Mouse (Mus musculus): Measurements from ENCODE around the gene Stx19.
A peak's percentile ranks its signal among the peaks of the same experiment; 100 is the strongest.

Gene Stx19

DNA sequence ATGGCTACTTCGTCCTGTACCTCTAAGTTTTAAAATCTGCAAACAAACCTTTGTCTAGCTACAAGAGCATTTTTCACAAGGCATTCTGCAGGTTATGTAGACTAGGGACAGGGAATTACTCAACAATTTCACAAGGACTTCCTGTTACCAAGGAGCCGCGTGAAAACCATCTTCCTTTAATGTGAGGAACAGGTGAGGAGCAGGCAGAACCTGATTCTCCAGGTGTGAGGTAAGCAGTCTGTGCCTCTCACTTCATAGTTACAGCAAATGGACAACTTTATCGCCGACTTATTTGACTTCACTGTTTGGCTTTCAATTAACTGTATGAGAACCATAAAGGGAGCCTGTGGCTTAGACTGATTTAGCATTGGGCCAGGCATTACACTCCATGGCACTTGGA is at the start of gene Stx19:
Gene Stx19 (plus strand): TSS at position 186 of the 400 bp plus-strand sequence.
- no peak for DNase-seq

GRCm38 (mm10) chr16:62773462-62773861 is 41.0 kb upstream of the Stx19 start:
- DNase-seq = no peak

GRCm38 (mm10) chr16:62776034-62776433 is 38.4 kb upstream of the Stx19 start:
- no peak for DNase-seq

- no peak for DNase-seq
Measured at GRCm38 (mm10) chr16:62778282-62778681, 36.2 kb upstream of the Stx19 start.

- DNase-seq = no peak
Measured at GRCm38 (mm10) chr16:62782229-62782628, 32.2 kb upstream of the Stx19 start.

DNA sequence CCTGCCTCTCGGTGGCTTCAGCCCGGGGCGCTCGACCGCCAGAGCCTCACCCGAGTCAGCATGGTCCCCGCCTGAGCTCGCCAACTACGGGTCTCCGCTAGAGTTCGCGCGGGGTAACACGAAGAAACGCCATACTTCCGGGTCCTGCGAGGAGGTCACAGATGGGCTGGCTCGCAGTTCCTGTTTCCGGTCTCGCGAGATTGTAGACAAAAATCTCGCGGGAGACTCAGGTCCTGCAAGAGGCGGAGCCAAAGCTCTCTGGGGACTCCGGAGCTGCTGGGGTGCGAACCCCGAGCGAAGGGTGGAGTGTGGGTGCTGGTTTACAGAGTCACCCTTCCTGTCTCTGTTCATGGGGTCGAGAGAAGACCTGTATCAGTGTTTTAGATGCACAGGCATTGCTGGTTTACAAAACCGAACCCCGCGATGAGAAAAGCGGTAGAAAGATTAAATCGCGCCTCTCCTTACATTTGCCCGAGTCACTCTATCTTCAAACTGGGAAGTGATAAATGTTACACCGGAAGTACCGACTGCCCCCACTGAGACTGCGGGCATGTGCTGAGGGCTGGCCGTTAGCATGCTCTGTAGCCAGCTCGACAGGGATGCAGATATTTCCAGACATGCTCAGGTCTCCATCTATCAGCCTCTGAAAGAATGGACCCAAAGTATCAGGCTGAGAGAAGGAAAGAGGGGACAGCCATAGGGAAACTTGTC is 27.7 kb upstream of the Stx19 start, which contains the start of gene Nsun3:
Gene Nsun3 (minus strand): TSS at position 198 of the 711 bp plus-strand sequence.
- DNase-seq = peak; percentile 89 to 91

- no peak for DNase-seq
Measured at GRCm38 (mm10) chr16:62796608-62797007, 17.9 kb upstream of the Stx19 start.

GRCm38 (mm10) chr16:62798808-62799207 is 15.7 kb upstream of the Stx19 start:
- no peak for DNase-seq

DNA sequence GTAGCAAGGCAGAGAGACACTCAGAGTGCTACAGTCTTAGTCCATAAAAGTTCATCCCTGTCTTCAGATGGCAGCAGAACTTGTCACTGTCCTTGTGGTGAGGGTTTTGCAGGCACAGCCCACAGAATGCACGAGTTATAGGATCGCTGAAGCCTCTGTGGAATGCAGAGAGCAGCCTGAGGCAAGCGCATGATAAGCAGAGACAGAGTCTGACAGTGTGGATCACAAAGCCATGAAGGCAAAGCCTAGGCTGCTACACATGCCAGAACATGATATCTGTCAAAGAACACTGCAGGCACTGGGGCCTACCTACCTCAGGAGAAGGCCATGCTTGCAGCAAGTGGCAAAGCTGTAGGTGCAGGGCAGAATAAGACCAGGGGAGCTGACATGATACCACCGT is 15.1 kb upstream of the Stx19 start:
- DNase-seq = no peak

DNA sequence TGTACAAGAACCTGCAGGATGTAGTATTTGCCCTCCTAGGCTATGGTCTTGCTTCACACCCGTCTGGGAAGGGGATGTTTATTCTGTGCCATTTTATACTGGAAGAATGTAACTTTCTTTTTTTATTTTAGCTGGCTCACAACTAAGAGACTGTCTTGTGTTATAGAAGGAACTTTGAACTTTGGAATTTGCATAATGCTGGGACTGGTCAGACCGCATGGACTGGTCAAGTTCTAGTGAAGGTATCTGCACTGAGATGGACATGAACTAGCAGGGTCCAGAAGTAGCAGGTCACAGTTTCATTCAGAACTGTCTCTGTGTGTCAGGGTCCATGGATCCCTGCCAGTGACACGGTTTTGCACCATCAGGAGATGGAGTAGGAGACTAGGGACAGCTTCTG is 14.6 kb upstream of the Stx19 start:
- DNase-seq = no peak

DNA sequence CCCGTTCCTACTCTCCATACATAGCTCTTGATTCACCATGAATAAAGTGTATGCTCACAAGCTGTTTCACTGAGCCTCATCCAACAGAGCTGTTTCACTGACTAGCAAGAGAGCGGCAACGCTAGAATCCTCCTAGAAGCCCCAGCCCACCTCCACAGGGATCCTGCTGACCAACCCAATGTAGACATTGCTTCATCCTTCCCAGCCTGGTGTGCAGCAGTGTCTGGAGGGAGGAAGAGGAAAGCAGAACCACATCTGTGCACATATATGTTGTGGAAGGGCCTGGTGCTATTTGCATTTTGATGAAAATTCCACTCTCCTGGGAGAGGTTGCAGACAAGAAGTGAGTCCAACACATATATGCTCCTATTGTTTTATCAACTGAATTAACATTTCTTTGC is 9.9 kb upstream of the Stx19 start:
- DNase-seq = no peak

GRCm38 (mm10) chr16:62807249-62807979 is 7.1 kb upstream of the Stx19 start:
- no peak for DNase-seq

DNA sequence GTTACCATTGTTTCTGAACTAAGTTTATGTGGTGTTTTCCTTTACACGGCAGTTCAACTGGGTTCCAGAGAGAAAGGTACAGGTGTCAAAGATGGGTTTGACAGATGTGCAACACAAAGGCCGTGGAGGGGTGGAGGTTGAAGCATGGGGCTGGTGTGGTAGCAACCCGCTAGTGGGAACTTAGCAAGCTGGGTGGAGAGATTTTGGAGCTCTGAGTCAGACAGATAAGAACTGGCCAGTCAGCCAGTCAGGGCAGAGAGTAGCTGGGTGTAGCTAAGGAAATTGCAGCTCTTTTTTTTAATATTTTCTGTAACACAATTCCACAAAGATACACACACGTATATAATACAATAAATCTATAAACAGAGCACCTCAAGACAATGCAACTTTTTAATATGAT is 3.6 kb upstream of the Stx19 start:
- DNase-seq = no peak

- DNase-seq = no peak
Measured at GRCm38 (mm10) chr16:62813790-62814189, 686 bp upstream of the Stx19 start.

GRCm38 (mm10) chr16:62822472-62822871 is 8.0 kb downstream of the Stx19 start:
- no peak for DNase-seq

DNA sequence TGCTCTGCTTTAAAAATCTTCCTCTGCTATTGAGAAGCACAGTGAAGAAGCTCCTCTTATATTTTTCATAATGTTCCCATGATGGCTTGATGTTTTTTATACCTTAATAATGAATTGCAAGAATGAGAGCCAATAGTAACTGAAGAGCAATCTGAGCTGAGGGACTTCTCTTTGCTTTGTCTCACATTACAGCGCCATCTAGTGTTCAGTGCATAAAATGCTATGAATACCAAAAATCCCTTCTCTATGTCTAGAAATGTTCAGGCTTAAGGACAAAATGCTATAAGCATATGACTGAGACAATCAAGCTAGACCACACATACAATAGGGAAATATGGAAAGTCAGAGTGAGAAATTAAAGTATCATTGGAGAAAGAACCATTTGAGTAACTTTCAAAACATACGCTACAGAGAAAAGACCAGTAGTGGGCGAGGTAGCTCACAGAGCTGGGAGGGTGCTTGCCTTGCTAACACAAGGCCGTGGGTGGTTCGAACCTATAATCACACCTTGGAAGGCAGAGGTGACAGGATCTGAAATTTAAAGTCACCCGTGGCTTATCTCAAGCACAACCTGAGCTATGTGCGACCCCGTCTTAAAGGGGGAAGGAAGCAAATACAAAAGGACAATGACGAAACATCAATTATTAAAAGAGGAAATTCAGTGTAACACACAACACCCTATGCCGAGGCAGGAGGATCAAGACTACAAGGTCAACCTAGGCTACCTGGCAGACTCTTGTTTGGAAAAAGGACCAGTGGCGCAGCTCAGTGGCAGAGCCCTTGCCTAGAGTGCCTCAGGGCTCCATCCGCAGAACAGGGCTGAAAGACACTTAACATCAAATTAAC is 11.9 kb downstream of the Stx19 start:
- no peak for DNase-seq

DNA sequence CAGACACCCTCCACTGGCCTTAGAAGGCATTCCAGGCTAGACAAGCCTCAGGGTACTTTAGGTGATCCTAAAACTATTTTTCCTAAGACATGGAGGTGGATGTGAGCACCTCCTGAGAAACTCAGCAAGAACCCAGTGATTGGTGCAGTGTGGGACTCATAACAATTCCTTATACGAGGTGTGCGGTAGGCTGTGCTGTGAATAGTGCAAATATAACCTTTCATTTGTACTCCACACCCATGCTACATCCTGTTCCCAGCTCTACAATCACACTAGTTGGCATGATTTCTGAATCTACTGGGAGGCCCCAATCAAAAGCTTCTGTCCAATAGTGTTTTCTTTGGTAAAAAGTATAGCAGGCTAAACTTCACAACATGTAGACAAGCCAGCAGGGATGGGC is 17.6 kb downstream of the Stx19 start:
- no peak for DNase-seq

DNA sequence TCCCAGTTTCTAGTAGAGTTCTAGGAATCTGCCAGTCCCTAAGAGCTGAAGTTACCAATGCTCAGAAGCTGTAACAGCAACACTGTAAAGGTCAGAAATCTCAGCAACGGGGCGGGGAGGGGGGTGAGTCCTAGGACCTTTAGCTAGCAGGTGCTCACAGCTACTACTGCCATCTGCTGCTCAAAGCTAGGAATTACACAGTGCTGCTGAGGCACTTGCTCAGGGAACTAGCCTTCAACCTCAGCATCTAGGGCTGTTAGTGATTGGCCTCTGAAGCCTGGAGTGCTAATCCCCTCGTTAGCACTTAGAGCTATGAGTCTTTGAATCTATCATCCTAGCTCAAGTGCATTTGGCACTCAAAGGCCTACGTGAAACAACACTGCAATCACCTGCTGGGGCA is 18.0 kb downstream of the Stx19 start:
- DNase-seq = peak; percentile 33 to 37

GRCm38 (mm10) chr16:62834016-62834735 is 19.7 kb downstream of the Stx19 start:
- DNase-seq = no peak

GRCm38 (mm10) chr16:62845341-62845740 is 30.9 kb downstream of the Stx19 start:
- no peak for DNase-seq

GRCm38 (mm10) chr16:62846498-62847312 is 32.2 kb downstream of the Stx19 start, which contains the start of gene Arl13b:
Gene Arl13b, minus strand, starts transcription at chr16:62847040.
- peak; percentile 85 to 87 for DNase-seq

Data from cerebellum, postnatal 36 days (tissue).